Mouse (Mus musculus): Measurements from ENCODE around the gene Gm3417. TPM values are rescaled to one million over a fixed set of nuclear protein-coding genes. Genes with fewer than 3 reads are reported as not detected.
"Not testable (repeated sequence)": the region's sequence is repeated elsewhere in the genome, so short reads cannot be mapped to it uniquely, and the experiment has no call there.

The Gm3417 gene
- polyA plus RNA-seq, 1 experiment from 2014 or later = not detected

- peak overlapping the region; percentile 88 for H3K4me2 ChIP-seq
- peak; percentile 17; the same call in 1 of the 2 replicates for ATAC-seq (ENCODE audit: insufficient number of reproducible peaks, low FRiP score, low TSS enrichment, low read depth)
- H3K36me3 ChIP-seq = peaks cover 23% of the 10 kb centered on the region
- H3K4me3 ChIP-seq = peak overlapping the region; percentile 79
- peak overlapping the region; percentile 75; the same call in 1 of the 2 replicates for H3K27ac ChIP-seq
- WGBS = 17% methylated on average over 16 of the region's 16 CpGs
- peak overlapping the region; percentile 82 for H3K9ac ChIP-seq
- no peaks in the 10 kb centered on the region for H3K9me3 ChIP-seq
- no peaks in the 10 kb centered on the region for H3K27me3 ChIP-seq
- peaks cover 21% of the 10 kb centered on the region for H3K4me1 ChIP-seq
These were observed 34.9 kb downstream of the Gm3417 start for GRCm38 (mm10) chr17:14943729-14944059.

- peak within 1 kb of the TSS; percentile 82 for H3K9ac ChIP-seq
- no peaks in the 10 kb centered on the region for H3K27me3 ChIP-seq
- peaks cover 21% of the 10 kb centered on the region for H3K4me1 ChIP-seq
- H3K9me3 ChIP-seq = no peaks in the 10 kb centered on the region
- peaks cover 17% of the 10 kb centered on the region for H3K36me3 ChIP-seq
- peak; percentile 95 for ATAC-seq (ENCODE audit: insufficient number of reproducible peaks, low FRiP score, low TSS enrichment, low read depth)
- H3K27ac ChIP-seq = peak within 1 kb of the TSS; percentile 85
- peak within 1 kb of the TSS; percentile 79 for H3K4me3 ChIP-seq
- under 1% methylated on average over 54 of the region's 54 CpGs for WGBS
- H3K4me2 ChIP-seq = peak within 1 kb of the TSS; percentile 88
These were observed 35.4 kb downstream of the Gm3417 start, which contains the start of the genes Wdr27 and 1600012H06Rik for GRCm38 (mm10) chr17:14943009-14943728. Gene Wdr27 (minus strand): TSS chr17:14943158. Gene 1600012H06Rik (plus strand): TSS chr17:14943184.

GRCm38 (mm10) chr17:14942181-14942580 lies 36.4 kb downstream of the Gm3417 start:
- H3K9ac ChIP-seq; H3K9me3 ChIP-seq; ATAC-seq (ENCODE audit: insufficient number of reproducible peaks, low FRiP score, low TSS enrichment, low read depth); H3K27ac ChIP-seq; H3K27me3 ChIP-seq: not testable (repeated sequence)
- H3K4me3 ChIP-seq = peak overlapping the region; percentile 79
- H3K36me3 ChIP-seq = peaks cover 13% of the 10 kb centered on the region
- peak overlapping the region; percentile 88 for H3K4me2 ChIP-seq
- 74% methylated on average over 6 of the region's 6 CpGs for WGBS
- H3K4me1 ChIP-seq = peaks cover 21% of the 10 kb centered on the region

GRCm38 (mm10) chr17:14935841-14936605 lies 42.6 kb downstream of the Gm3417 start:
- Histone ChIP-seq H3K27me3 (no peaks in the 10 kb centered on the region), H3K9ac (no peak overlapping the region), H3K27ac (no peak overlapping the region), H3K36me3 (no peaks in the 10 kb centered on the region), H3K4me3 (no peak overlapping the region), H3K9me3 (no peaks in the 10 kb centered on the region), H3K4me2 (no peak overlapping the region), H3K4me1 (no peaks in the 10 kb centered on the region)
- 62% methylated on average over 5 of the region's 5 CpGs for WGBS
- ATAC-seq (ENCODE audit: insufficient number of reproducible peaks, low FRiP score, low TSS enrichment, low read depth) = no peak

GRCm38 (mm10) chr17:14935280-14935679 lies 43.3 kb downstream of the Gm3417 start:
- H3K4me3 ChIP-seq; H3K27me3 ChIP-seq; H3K9ac ChIP-seq; H3K4me1 ChIP-seq; H3K4me2 ChIP-seq; ATAC-seq (ENCODE audit: insufficient number of reproducible peaks, low FRiP score, low TSS enrichment, low read depth); H3K9me3 ChIP-seq; H3K27ac ChIP-seq; H3K36me3 ChIP-seq: not testable (repeated sequence)
- WGBS = 82% methylated on average over 14 of the region's 14 CpGs

- Histone ChIP-seq H3K27ac (no peak overlapping the region), H3K27me3 (no peaks in the 10 kb centered on the region), H3K4me3 (no peak overlapping the region), H3K4me2 (no peak overlapping the region), H3K9ac (no peak overlapping the region), H3K9me3 (no peaks in the 10 kb centered on the region), H3K36me3 (no peaks in the 10 kb centered on the region), H3K4me1 (no peaks in the 10 kb centered on the region)
- no peak for ATAC-seq (ENCODE audit: insufficient number of reproducible peaks, low FRiP score, low TSS enrichment, low read depth)
- 78% methylated on average over 5 of the region's 5 CpGs for whole genome bisulfite sequencing
These were observed 47.1 kb downstream of the Gm3417 start for GRCm38 (mm10) chr17:14931469-14931868.

GRCm38 (mm10) chr17:14930697-14931096 lies 47.9 kb downstream of the Gm3417 start:
- H3K9ac ChIP-seq = no peak overlapping the region

GRCm38 (mm10) chr17:14928631-14929030 lies 50.0 kb downstream of the Gm3417 start:
- H3K27ac ChIP-seq = no peak overlapping the region
- ATAC-seq (ENCODE audit: insufficient number of reproducible peaks, low FRiP score, low TSS enrichment, low read depth) = no peak
- no peak overlapping the region for H3K4me2 ChIP-seq
- H3K36me3 ChIP-seq = no peaks in the 10 kb centered on the region
- H3K27me3 ChIP-seq = no peaks in the 10 kb centered on the region
- H3K9me3 ChIP-seq = no peaks in the 10 kb centered on the region
- no peak overlapping the region for H3K9ac ChIP-seq
- H3K4me3 ChIP-seq = no peak overlapping the region
- 67% methylated on average over 5 of the region's 5 CpGs for WGBS
- no peaks in the 10 kb centered on the region for H3K4me1 ChIP-seq

More at GRCm38 (mm10) chr17:14930697-14931096, 47.9 kb downstream of the Gm3417 start:
- H3K27ac ChIP-seq = no peak overlapping the region
- no peaks in the 10 kb centered on the region for H3K9me3 ChIP-seq
- no peak overlapping the region for H3K4me2 ChIP-seq
- H3K4me3 ChIP-seq = no peak overlapping the region
- H3K4me1 ChIP-seq = no peaks in the 10 kb centered on the region
- 79% methylated on average over 7 of the region's 7 CpGs for WGBS
- H3K36me3 ChIP-seq = no peaks in the 10 kb centered on the region
- no peak for ATAC-seq (ENCODE audit: insufficient number of reproducible peaks, low FRiP score, low TSS enrichment, low read depth)
- H3K27me3 ChIP-seq = no peaks in the 10 kb centered on the region

GRCm38 (mm10) chr17:14927644-14928218 lies 50.9 kb downstream of the Gm3417 start:
- H3K4me2 ChIP-seq = no peak overlapping the region
- H3K4me1 ChIP-seq = no peaks in the 10 kb centered on the region
- H3K36me3 ChIP-seq = no peaks in the 10 kb centered on the region
- no peak overlapping the region for H3K9ac ChIP-seq
- ATAC-seq (ENCODE audit: insufficient number of reproducible peaks, low FRiP score, low TSS enrichment, low read depth) = no peak
- 70% methylated on average over 8 of the region's 8 CpGs for WGBS
- no peak overlapping the region for H3K4me3 ChIP-seq
- H3K27me3 ChIP-seq = no peaks in the 10 kb centered on the region
- H3K27ac ChIP-seq = no peak overlapping the region
- no peaks in the 10 kb centered on the region for H3K9me3 ChIP-seq

GRCm38 (mm10) chr17:14921582-14921981 lies 57.0 kb downstream of the Gm3417 start:
- WGBS = 54% methylated on average over 6 of the region's 6 CpGs
- no peaks in the 10 kb centered on the region for H3K4me1 ChIP-seq
- ATAC-seq (ENCODE audit: insufficient number of reproducible peaks, low FRiP score, low TSS enrichment, low read depth) = no peak
- no peak overlapping the region for H3K9ac ChIP-seq
- no peaks in the 10 kb centered on the region for H3K9me3 ChIP-seq
- H3K27ac ChIP-seq = no peak overlapping the region
- no peaks in the 10 kb centered on the region for H3K36me3 ChIP-seq
- H3K4me2 ChIP-seq = no peak overlapping the region
- H3K4me3 ChIP-seq = no peak overlapping the region
- no peaks in the 10 kb centered on the region for H3K27me3 ChIP-seq

- no peak overlapping the region for H3K9ac ChIP-seq
- no peak for ATAC-seq (ENCODE audit: insufficient number of reproducible peaks, low FRiP score, low TSS enrichment, low read depth)
- no peak overlapping the region for H3K27ac ChIP-seq
- no peaks in the 10 kb centered on the region for H3K4me1 ChIP-seq
- no peak overlapping the region for H3K4me2 ChIP-seq
- no peak overlapping the region for H3K4me3 ChIP-seq
- H3K27me3 ChIP-seq = no peaks in the 10 kb centered on the region
- no peaks in the 10 kb centered on the region for H3K36me3 ChIP-seq
- H3K9me3 ChIP-seq = no peaks in the 10 kb centered on the region
- 84% methylated on average over 8 of the region's 8 CpGs for WGBS
These were observed 60.7 kb downstream of the Gm3417 start for GRCm38 (mm10) chr17:14917866-14918265.

GRCm38 (mm10) chr17:14914401-14914800 lies 64.2 kb downstream of the Gm3417 start:
- H3K9ac ChIP-seq = no peak overlapping the region
- no peak for ATAC-seq (ENCODE audit: insufficient number of reproducible peaks, low FRiP score, low TSS enrichment, low read depth)
- 82% methylated on average over 4 of the region's 4 CpGs for WGBS
- no peak overlapping the region for H3K27ac ChIP-seq
- no peaks in the 10 kb centered on the region for H3K36me3 ChIP-seq
- no peaks in the 10 kb centered on the region for H3K4me1 ChIP-seq
- H3K4me3 ChIP-seq = no peak overlapping the region
- H3K27me3 ChIP-seq = no peaks in the 10 kb centered on the region
- H3K4me2 ChIP-seq = no peak overlapping the region
- no peaks in the 10 kb centered on the region for H3K9me3 ChIP-seq
